Mouse (Mus musculus): ENCODE results near the gene Lrrc9. TPM values are rescaled to one million over a fixed set of nuclear protein-coding genes. Genes with fewer than 3 reads are reported as not detected.

Lrrc9 gene
- under 1 TPM in 1 of 4 experiments, not detected in 3; 0.13 TPM for total RNA-seq (2022)

DNA sequence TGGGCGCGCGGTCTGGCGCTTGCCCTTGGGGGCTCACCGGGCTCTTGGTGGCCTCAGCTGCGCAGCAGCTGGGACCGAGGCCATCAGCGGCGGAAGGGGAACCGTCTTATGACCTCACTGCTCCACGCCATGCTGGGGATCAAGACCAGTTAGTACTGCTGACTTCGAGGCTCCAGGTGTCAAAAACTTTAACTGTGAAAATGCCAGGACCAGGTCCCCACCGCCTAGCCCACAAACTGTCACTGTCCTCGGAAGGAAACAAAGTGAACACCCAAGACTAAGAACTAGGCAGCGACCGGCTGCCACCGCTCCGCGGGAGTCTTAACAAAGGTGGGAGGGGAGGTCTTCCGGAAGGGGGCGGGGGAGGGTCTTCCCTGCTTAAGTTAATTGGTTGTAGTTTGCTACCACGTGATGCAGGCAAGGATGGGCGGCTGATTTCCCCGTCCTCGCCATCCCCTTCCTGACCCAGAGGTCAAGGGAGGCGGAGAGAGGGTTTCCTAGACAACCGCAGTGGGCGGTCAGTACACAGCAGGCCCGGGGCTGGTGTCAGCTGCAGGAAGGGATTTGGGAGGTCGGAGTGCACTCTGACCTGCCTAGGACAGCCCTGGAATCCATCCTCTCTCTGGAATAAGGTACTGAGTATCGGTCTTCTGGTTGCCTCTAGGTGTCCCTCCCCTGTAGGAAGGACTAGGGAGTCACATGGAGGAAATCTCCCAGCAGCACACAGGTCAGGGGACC lies at the start of gene Lrrc9:
Gene Lrrc9 (plus strand): TSS at position 28 of the 738 bp plus-strand sequence.
- peak; percentile 40 for DNase-seq (ENCODE audit: low spot score in 2 of 2)

DNA sequence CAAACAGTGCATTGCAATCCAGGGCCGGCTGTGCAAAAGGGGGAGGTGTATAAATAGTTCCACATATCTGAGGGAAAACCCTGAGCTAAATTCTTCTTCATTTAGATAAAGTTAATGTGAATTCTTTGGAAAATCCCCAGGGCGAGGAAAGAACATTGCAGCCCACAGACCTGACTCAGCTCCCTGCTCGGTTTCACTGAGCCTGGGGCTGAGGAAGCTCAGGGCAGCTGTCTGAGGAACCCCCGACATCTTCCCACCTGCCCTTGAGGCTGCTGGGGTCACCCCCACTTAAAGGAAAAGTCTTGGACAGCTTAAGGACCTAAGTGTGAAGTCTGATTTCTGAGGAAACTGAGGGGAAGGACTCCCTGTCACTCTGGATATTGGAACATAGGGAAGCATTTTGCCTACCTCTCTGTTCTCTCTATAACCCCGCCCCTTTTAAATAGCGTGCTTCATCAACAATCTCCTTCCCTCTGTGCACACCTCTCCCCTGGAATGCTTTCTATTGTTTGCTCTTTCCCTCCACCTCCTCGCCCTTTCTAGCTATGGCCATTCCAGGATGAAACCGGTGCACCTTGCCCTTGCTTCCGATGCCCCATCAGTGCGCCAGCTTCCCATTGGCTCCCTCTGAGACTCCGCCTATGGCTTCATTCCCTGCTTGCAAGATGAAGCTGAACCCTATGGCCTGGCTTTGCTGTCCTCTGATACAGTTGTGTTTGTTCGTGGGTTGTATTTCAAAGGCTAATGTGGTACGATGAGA lies 48.4 kb upstream of the Lrrc9 start:
- no peak for DNase-seq (ENCODE audit: low spot score in 2 of 2)

DNA sequence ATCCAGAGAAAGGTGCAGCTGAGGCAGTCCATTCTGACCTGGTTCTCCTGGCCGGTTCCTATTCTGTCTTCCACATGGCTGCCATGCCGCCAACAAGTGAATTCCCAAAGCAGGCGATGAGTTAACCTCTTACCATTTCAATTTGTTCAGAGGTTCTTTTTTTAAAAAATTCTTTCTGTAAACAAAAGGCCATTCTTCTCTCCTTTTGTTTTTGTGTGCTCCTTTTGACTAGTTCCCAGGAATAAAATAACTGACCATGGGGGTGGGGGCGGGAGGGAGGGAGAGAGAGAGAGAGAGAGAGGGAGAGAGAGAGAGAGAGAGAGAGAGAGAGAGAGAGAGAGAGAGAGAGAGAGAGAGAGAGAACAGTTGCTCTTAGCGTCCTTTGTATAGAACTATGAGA lies 36.6 kb upstream of the Lrrc9 start:
- no peak for DNase-seq (ENCODE audit: low spot score in 2 of 2)

GRCm38 (mm10) chr12:72407146-72407545 lies 34.5 kb upstream of the Lrrc9 start:
- DNase-seq (ENCODE audit: low spot score in 2 of 2): no peak

- no peak for DNase-seq (ENCODE audit: low spot score in 2 of 2)
Measured at GRCm38 (mm10) chr12:72407721-72408110, 34.0 kb upstream of the Lrrc9 start.

DNA sequence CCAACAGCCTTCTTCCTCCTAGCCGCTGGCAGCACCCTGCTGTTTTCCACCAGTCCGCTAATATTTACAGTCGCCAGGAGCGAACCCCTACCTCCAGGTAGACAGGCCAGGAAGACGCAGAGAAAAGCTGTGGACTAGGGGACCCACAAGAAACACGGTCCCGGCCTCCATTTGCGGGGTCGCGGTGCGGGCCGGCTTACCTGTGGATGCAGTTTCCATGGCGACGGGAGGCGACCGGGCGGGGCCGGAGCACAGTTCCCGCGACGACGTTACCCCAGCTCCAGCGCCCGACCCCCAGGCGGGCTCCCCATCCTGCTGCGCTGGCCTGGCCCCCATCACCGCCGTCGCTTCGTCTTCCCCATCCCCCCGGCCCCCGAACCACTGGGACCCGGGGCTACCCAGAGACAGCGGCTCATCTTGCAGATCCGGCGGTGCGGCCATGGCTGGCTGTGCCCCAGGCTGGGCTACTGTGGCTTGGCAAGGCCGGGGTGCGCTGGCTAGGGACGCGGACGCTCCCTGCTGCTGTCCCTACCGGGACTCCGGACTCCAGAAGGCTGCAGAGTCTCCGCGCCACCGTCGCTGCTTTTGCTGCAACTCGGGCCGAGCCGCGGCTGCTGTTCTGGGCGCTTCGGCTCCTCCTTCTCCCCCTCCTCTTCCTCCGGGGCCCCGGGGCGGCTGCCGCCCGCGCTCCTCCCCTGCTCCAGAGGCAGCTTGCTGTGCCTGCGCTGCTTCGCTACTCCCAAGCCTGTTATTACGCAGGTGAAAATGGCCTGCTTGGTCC lies 33.4 kb upstream of the Lrrc9 start:
- DNase-seq (ENCODE audit: low spot score in 2 of 2): peak; percentile 8 to 16

GRCm38 (mm10) chr12:72408954-72409353 lies 32.7 kb upstream of the Lrrc9 start, which contains the start of gene Rtn1:
TSS of gene Rtn1 (minus strand) at chr12:72409054.
- no peak for DNase-seq (ENCODE audit: low spot score in 2 of 2)

- DNase-seq (ENCODE audit: low spot score in 2 of 2): no peak
Measured at GRCm38 (mm10) chr12:72417762-72418161, 23.9 kb upstream of the Lrrc9 start.

DNA sequence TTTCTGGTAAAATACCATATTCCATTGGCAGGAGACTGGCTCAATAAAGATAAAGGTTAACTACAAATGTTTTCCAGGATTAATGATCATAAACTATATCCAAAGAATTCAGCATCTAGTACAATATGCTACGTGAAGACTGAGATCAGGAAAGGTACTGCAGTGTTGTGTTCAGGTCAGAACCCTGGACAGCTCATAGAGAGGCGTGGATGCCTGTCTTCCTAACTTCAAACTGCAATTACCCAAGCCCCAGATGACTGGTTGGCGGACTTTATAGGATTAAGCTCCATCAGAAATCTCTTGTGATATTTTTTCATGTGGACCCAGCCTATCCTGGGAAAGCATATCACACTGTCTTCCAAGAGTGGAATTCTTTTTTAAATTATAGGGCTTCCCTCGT lies 19.0 kb upstream of the Lrrc9 start:
- no peak for DNase-seq (ENCODE audit: low spot score in 2 of 2)

DNA sequence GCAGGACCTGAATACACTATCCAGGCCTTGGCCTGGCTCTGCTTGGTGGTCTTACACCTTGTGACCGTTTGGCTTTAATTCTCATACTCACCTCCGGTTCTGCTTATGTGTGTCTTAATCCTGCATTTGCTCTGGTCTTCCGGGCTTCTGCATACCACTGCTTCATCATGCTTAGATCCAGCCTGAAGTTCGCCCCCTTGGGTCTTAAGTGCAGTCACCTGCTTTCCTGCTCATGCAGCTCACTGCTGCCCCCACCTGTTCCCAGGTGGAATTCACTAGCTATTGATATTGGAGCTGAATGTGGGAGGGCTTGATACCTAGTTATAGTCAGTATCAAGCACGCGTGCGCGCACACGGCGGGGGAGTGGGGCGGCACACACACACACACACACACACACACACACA lies 13.9 kb upstream of the Lrrc9 start:
- DNase-seq (ENCODE audit: low spot score in 2 of 2): peak; percentile 30 to 42

DNA sequence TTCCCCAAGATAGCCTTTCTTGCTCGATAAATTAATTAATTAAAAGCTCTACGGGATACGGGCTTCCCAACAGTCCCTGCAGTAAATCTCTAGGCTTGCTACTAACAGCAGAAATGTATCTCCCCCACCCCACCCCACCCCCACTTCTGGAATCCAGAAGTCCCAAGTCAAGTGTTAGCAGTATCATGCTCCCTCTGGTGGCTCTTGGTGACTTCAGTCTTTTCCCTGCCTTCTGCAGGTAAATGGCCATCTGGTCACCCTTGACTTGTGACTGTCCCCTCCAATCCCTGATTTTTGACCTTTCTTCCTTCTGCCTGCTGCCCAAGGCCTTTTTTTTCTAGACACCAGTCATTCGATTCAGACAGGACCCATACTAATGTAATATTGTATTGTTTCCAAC lies 9.5 kb upstream of the Lrrc9 start:
- DNase-seq (ENCODE audit: low spot score in 2 of 2): no peak

DNA sequence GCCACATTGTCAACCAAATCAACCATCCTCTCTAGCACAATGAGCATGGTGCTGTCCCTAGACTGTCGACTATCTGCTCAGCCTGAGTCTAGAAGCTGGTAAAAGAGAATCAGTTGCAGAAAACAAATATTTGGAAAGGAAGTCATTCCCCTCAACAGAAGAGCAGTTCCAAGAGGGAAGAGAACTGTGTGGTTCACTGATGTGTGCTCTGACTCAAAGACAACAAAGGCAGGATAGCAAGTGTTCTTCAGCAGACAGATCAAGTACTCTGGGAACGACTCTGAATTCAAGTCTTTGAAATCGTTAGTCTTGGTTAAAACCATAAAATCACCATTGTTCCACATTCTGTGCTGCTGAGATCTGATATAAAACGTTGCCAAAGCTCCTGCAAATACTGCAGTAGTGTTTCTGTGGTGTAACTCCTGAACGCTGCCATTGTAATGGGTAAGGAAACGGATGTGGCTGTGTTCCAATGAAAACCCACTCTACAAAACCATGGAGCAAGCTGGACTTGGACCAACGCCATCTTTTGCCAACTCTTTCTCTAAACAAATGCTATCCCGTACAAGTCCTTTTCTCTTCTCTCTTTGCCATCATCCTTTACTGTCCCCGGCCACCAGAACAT lies 8.3 kb upstream of the Lrrc9 start:
- DNase-seq (ENCODE audit: low spot score in 2 of 2): no peak

DNA sequence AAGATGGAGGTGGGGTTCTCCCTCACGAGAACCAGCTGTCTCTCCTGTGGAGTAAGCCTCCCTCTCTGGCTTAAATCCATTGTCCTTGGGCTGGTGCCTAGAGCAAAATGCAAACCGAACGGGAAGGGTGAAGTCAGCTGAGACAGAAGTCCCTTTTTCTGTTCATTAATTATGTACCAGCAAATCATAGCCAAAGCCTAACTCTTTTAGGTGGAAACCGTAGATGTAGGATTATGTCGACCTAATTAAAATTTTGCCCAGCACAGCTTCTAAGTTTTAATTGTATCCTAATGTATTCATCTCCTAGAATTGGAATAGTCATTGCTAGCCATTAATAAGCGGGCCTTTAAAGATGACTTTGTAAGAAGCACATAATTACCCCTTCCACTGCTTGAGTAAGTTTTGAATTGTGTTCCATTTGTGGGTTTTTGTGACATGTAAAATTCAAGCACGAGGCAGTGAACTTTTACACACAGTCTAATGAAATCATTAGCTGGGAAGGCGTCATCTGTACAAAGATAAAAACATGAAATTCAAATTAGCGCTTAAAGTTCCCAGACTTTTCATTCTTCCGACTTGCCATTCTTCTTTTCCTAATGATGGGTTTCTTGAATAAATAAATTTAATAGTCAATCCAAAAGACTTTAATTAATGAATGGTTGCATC lies 3.9 kb upstream of the Lrrc9 start:
- DNase-seq (ENCODE audit: low spot score in 2 of 2): no peak

GRCm38 (mm10) chr12:72438961-72439480 lies 2.6 kb upstream of the Lrrc9 start:
- DNase-seq (ENCODE audit: low spot score in 2 of 2): no peak

DNA sequence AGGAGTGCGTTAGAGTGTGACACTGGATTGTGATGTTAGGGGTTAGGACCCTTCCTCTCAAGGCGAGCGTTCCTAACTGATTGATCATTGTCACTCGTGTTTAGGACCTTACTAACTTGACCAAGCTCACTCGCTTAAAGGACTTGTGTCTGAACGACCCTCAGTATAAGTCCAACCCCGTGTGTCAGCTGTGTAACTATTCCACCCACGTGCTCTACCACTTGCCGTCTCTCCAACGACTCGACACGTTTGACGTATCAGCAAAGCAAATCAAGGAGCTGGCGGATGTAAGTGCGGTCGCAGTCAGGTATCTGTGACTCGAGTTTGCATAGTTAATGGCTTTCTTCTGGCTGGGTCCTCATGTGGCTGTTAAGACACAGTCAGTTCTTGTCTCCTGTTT lies 12.3 kb downstream of the Lrrc9 start:
- DNase-seq (ENCODE audit: low spot score in 2 of 2): no peak

DNA sequence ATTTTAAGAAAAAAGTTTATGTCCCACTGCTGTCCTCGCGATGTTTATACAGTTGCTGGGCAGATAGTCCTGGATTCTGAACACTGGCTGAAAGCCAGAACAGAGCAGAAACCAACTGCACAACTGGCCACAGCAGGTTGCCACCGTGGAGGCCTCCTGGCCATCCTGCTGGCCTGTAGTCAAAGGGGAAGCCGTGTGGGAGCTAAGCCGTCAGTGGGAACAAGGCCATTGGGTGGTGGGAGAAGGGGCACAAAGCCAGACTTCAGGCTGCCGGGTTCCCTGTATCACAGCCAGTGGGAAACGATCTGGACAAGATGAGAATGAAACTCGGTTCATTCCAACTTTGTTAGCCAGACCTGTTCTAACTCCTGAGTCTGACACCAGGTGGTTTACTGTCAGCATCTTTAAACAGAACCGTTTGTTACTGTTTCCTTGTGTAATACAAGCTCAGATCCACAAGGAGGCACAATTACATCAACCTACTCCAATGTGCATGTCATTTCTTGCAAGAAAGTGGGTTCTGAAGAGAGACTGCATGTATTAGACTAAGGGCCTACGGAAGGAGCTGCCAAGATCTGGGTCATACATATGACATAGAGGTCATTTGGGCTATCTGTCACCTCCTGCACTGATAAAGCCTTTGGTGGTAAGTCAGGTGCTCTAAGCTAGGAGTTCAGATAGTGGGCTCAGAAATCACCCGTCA lies 19.7 kb downstream of the Lrrc9 start:
- no peak for DNase-seq (ENCODE audit: low spot score in 2 of 2)

DNA sequence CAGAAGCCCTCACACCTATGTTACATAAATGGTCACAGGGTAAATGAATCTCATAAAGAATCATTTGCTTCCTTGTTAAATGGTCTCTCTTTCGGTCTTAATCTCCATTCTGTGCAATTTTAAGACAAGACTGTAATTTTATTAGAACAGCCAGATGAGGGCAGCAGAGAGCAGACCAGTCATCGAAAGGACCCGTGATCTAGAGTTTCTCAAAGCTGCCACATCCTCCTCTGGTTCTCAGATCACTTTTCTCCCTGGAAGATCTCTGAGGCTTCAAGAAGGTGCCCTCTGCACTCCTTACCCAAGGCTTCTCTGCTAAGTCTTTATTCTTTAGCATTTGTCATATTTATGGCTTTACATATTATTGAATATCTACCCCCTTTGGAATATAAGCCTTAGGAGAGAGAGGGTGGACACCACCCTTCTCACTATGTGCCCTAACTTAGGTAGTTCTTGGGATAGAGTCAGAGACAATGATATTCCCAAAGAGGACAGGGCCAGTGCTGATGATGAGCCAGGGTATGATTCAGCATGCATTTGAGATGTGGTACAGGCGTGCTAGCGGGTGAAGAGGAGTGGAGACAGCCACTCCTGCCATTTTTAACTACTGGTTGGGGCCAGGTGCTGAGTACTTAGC lies 20.3 kb downstream of the Lrrc9 start:
- no peak for DNase-seq (ENCODE audit: low spot score in 2 of 2)

- DNase-seq (ENCODE audit: low spot score in 2 of 2): no peak
Measured at GRCm38 (mm10) chr12:72465826-72466501, 24.3 kb downstream of the Lrrc9 start.

GRCm38 (mm10) chr12:72467269-72467668 lies 25.6 kb downstream of the Lrrc9 start:
- no peak for DNase-seq (ENCODE audit: low spot score in 2 of 2)
